Mouse (Mus musculus) ES-CJ7 (cell line): Measurements from ENCODE around the gene Tfdp1.

Experiments
- DNase-seq: peaks from one replicate; pipeline ENCODE4 v3.0.0; 2011; ENCODE audit warnings: low read depth, low spot score

Gene Tfdp1

DNA sequence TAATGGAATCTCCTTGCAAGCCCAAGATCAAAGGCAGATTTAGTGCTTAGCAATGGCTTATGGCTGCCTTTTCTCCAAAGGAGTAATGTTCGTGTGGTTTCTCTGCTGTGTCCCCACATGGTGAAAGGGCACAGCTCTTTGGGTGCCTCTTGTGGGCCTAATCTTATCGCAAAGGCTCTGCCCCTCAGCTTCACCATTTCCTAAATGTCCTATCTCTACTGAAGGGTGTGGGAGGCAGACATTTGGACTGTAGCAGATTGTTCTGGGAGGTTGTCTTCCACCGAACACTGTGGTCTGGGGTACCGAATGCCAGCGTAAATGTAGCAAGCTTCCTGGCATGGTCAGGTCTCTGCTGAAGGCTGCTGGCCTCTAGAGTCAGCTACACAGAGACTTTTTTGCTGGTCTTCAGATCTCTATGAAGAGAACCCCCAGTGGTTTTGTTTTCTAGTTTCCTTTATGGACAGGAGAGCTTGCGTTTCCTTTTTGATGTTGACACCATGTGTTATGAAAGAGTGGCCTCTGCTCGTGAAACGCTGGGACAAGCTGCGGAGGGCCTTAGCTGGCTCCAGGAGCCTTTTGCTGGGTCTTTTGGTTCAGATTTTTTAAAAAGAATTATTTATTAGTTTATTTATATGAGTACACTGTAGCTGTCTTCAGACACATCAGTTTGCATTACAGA lies 14.7 kb downstream of the Tfdp1 start:
- DNase-seq = no peak

DNA sequence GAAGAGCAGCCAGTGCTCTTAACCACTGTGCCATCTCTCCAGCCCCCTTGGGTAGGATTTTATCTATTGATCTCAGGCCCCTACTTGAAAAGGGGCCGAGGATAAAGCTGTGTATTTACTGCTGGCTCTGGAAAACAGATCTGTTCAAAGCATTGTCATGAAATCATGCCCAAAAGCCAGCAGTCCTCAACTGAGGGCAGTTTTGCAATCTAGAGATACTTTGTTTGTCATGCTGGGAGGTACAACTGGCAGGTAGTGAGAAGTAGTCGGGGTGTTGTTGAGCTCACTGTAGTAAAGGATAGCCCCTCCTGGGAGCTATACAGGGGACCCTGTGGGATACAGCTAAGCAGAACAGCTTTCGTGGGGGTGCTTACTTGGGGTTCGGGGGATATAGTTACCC lies 15.3 kb downstream of the Tfdp1 start:
- DNase-seq = no peak

DNA sequence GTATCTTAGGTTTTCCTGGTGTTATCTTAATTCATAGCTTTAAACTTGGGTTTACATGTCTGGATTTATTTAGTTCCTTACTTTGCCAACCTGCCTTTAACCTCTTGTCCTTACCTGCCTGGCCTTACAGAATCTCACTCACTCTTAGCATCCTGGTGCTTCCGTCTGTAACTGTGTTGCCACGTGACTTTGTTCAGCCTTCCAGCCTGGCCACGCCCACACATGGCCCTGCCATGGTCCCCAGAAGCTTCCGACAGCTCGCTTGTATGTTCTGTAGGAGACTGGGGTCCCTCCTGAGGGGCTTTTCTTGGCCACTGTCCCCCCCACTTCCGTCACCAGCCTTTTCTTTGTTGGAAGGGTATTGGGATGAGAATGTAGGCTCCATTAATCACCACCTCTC lies 17.7 kb downstream of the Tfdp1 start:
- DNase-seq = peak; percentile 41

DNA sequence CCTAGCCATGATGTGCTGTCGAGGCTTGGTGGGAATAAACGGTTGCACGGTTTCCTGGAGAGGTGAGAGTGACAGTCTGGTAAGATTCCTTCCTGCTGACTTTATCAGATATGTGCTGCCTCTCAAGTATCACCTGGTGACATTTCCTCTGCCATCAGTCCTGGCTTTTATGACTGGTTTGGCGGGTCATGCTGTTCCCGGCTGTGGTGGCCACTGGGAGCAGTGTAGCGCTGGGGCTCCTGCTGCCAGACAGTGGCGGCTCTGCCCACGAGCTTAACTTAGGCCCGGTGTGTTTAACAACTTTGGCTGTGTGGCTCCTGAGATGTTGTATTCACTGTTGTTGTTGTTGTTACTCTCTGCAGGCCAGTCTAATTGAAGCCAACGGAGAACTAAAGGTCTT lies 18.1 kb downstream of the Tfdp1 start:
- no peak for DNase-seq

DNA sequence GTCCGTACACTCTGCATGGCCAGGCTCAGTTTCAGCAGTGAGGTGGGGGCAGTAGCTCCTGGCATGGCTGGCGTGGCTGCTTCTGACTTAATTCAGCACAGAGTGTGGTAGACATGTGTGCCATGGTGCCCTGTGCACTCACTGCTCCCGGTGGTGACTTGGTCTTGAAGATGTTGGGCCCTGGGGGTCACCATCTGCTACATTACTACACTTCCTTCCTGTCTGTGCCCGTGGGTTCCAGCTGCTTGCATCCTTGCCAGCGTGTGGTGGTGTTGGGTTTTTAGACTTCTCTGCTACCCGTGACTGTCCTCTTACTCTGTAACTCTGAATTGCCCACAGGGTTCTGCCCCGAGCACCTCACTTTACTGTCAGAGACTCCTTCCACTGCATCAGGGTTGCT lies 21.7 kb downstream of the Tfdp1 start:
- no peak for DNase-seq

DNA sequence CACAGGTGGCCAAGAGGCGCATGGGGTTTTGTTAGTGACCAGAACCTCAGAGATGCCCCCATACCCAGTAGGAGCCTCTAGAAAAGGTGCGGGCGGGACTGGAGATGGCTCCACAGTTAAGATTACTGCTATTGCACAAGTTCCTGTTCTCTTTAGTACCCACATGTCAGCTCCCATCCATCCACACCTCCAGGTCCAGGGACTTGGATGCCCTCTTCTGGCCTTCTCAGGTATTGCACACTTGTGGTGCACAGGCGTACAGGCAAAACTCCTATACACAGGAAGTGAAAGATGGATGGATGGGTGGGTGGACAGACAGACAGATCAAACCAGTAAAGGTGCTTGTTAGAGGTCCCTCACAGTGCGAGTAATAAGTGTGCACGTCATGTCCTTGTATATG lies 23.3 kb downstream of the Tfdp1 start:
- peak; percentile 86 for DNase-seq

DNA sequence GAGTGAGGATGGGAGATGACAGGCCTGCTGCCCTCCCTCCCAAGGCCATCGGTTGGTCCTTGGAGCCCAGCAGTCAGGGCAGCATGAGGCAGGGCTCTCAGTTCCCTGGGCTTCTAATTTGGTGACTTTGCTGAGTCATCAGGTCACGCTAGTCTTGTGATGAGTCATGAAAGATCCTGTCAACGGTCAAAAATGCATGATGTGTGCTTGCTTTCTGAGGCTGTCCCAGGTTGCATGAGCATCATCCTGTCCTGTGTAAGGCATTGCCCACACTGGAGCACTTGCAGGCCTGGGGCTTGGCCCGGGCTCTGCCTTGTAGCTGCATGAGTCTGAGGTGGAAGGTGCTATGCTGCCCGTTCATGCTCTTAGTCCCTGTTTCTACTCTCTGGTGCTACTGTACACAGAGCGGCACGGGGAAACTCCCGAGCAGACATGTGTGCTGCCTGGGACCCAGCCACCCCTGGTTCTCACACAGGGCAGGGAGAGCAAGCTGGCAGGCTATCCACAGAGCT lies 34.7 kb downstream of the Tfdp1 start:
- DNase-seq = no peak

DNA sequence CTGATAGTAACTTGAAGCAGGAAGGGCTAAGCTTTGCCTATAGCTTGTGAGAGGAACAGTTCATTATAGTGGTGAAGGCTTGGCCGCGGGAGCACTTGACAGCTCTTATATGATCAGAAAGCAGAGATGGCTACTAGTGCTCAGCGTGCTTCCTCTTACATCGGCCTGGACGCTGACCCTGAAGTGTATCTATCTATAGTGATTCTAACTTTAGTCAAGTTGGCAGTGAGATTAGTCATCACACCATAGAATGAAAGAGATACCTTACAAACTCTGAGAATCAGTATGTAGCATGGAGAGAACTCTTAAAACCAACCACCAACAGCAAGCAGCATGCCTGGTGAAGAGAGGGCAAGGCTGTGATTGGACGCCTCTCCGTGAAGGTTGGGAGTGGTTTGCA lies 43.1 kb downstream of the Tfdp1 start:
- DNase-seq = no peak

DNA sequence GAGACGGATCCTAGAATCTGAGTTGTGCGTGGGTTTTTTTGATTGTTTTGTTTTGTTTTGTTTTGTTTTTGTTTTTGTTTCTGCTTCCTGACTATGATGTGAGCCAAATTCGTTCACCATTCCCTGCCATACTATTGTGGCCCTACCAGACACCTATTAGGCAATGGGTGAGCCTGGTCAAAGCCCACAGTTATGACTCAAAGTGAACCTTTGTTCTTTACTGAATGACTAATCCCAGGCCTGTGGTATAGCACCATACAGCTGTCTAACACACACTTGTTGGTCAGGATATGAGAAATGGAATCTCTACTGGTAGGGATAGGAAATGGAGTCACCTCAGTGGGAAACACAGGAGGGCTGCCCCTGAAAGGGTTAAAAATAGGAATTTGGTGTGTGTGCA lies 44.0 kb downstream of the Tfdp1 start:
- no peak for DNase-seq

DNA sequence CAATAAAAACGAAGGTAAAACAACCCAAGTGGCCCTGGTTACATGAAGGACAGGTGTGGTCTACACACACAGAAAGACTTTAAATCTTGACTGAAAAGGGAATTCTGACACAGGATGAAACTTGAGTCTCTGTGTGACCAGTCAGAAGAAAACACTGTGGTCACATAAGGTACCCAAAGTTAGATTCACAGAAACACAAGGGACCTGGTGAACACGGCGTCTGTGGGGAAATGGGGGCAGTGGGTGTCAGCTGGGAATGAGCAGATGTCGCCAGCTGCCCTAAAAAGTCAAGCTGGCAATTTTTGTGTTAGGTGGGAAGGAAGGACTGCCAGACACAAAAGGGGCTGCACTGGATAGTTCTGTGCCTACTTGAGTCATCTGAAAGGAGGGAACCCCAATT lies 44.4 kb downstream of the Tfdp1 start:
- DNase-seq = no peak

DNA sequence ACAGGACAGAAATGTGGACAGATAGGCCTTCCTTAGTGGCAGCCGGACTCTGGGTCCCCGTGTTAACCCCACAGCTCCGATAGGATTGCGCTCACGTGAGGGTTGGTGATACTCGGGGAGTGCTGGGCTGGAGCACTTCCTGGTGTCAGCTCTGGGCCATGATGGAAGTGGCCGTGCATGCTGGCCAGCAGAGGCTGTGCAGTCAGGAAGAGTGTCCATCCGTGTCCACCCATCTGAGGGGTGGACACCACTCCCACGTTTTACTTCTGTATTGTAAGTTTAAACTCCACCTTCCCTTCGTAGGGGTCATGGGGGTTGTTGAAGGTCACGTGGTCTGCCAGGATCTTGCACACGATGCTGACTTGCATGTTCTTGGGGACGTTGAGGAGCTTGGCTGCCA lies 47.8 kb downstream of the Tfdp1 start:
- no peak for DNase-seq

DNA sequence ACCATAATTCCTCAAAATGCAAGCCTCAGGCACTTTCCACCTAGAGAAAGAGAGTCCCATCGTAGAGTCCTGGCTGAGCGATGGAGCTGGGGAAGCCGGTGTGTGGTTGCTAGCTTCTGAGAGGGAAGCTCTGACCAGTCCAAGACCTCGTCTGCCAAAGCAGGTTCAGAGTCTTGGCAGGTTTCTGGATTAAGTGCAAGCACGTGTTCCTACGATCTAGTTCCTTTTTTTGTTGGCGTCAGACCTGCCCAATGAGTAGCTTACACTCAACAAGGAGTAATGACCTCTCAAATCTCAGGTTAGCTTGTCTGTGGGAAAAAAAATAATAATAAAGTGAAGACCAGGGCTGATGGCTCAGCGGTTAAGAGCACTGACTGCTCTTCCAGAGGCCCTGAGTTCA lies 49.2 kb downstream of the Tfdp1 start:
- DNase-seq = no peak

DNA sequence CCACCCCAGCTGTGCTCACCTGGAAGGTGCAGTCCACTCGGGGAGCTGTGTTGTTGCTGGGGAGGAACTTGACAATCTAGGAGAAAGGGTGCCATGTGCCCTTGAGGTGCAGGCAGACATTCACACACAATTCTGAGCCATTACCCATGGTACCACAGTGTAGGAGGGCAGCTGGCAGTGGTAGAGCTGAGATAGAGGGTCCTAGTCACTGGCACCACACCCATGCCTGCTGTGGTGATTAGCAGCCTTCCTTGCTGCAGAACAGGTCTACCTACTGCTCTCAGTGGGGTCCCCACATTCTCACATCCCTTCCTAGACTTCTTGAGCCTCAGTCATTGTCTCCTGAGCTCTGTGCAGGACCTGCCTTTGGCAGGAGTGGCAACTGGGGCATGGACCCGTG lies 50.2 kb downstream of the Tfdp1 start:
- no peak for DNase-seq

DNA sequence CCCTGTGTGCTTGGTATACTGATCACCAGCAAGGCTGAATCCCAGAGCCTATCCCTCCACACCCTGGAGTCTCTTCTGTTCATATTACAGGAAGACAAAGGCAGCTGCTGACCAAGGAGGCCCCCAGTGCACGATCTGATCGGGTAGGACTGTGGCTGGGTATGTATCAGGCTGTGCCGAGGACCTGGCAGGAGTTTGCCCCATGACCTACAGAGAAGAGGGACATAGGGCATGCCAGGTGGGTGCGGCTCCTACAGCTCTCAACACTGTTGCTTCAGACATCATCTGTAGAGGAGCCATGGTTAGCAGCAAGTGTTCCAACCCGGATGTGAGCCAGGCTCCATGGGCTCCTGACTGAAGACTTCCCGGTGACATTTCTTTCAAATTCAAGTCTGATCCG lies 55.3 kb downstream of the Tfdp1 start:
- no peak for DNase-seq

DNA sequence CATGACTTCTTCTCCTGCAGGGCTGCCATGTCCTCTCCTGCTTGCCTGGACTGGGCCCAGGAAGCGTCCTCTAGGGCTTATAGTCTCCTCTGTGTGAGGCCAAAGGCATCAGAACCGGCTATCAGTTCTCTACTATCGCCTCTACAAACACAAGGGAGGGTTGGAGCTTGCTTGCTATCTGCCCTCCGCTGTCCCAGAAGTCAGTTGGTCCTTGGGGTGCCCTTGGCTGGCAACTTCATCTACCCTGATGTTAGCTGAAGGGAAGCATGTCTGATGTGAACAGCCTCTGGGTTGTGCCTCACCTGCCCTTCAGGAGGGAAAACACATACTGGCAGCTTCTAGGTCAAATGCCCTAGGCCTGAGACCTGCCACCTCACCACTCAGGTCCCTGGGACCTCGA lies 58.2 kb downstream of the Tfdp1 start, which contains the start of gene Atp4b:
TSS of gene Atp4b (minus strand) at position 101 of the 400 bp plus-strand sequence.
- no peak for DNase-seq

DNA sequence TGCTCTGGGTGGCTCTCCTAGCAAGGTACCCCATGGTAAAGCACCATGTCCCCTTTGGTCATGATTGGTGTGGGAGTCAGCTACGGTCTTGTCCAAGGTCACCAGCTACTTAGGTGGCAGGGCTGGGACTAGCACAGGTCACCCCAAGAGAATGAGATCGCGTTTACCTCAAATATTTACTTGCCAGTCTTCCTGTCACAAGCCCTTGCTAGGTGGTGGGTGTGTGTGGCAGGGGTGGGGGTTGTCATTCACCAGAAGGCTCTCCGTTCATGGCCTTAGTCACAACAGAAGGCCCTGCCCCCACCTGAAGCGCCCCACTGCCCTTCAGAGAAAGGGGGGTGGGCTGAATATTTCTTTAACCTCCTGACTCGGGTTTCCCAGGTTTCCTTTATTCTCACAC lies 65.0 kb downstream of the Tfdp1 start:
- no peak for DNase-seq

DNA sequence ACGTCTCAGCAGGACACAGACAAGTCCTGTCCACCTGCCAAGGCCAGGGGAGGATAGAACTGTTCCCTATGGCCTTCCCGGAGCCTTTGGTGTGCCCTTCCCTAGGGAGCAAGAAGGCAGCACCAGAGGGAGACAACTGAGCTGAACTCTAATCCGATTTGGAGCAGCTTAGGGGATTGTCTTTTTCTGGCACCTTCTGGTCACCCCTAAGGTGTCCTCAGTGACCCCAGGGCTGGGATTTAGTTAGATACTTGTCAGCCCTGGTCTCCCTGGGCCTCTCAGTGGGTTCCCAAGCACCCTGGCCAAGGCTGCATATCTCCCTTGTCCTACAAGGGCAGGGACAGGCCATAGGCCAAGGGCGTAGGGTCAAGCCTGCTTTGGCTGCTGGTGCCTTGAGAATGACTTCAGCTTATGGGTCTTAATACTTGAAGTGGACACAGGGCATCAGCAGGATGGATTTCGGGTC lies 66.1 kb downstream of the Tfdp1 start, which contains the start of gene Grk1:
TSS of gene Grk1 (plus strand) at position 416 of the 466 bp plus-strand sequence.
- no peak for DNase-seq

DNA sequence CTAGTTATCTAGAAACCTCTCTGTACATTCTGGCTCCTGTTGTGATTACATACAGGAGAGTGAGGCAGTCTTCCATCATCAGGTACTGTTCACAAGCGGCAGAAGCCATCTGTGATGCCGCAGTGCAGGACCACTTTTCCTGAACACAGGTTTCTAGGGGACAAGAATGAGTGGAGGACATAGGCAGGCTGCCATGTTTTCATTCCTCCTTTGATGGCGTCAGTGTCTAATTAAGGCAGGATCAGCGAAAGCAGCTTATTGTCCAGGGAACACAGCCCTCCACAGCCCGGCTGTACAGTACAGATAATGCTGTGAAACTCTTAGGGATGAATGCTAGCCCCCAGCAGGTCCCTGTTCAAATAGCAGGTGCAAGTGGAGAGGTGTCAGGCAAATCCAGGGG lies 67.5 kb downstream of the Tfdp1 start:
- no peak for DNase-seq

DNA sequence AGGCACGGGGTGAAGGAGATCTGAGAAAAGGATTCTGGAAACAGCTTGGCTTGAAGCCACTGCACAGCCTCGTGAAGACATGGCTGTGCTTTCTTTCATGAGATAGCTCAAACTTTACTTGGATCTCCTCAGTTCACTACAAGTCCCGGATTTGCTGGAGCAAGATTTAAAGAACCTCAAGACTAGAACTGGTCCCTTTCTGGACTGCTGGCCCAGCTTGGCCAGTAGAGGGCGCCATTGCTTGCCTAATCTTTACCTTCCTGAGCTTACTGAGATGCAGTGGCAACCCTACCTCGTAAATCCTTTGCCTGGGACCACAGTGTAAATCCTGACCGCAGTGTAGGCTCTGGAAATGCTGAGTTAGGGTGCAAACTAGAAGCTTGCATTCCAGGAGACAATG lies 73.0 kb downstream of the Tfdp1 start:
- DNase-seq = peak; percentile 82

DNA sequence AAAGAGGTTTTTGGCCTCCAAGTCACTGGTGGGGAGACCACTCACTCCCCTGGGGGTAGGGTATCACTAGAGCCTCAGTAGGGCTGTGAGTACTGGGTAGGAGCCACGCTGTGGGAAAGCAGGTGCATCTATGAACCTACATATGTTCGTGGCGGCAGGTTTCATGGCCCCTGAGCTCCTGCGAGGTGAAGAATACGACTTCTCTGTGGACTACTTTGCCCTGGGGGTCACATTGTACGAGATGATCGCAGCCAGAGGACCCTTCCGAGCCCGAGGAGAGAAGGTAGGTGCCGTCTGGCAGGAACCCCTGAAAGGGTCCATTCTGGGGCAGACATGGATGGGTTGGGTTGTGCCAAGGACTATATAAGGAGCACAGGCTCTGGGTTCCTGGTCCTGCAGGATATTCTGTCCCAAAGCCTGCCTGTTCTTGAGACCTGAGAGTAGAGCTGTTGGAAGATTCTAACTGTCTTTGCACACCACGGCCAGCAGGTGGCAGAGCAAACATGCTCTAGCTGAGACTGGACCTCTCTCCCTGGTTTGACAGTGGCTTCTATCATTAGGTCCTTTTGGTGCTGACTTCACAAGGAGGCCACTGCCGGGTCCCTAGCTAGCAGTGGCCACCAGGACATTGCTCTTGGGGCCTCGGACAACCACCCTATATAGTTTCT lies 74.5 kb downstream of the Tfdp1 start:
- peak; percentile 80 for DNase-seq

DNA sequence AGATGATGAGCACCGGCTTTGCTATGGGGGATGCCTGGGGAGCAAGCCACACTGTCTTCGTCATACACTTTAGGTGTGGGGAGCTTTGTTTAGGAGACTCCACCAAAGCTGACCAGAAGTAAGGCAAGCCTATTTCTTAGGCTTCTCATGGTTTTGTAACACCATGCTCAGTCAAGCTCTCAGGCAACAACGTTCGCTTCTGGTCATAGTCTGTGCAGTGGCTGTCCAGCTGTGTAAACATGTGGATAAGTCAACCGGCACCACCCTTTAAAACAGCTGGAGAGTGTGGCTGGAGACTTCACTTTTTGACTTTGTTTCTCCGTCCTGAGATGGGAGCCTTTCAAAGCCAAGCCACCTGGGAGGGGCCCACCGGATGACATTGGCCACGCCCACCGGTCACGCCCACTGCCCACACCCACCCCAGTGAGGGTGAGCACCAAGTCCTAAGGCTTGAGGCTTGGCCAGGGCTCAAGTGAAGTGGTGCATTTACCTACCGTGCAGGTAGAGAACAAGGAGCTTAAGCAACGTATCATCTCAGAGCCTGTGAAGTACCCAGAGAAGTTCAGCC lies 75.4 kb downstream of the Tfdp1 start:
- no peak for DNase-seq

DNA sequence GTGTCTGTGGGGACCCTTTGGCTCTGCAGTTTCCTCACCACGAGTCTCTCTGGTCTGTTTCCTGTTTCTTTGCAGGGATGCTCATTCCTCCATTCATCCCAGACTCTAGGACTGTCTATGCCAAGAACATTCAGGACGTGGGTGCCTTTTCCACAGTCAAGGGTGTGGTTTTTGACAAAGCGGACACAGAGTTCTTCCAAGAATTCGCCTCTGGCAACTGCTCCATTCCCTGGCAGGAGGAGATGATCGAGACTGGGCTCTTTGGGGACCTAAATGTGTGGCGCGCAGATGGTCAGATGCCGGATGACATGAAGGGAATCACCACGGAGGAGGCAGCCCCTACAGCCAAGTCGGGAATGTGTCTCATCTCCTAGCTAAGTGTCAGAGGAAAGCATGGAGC lies 77.3 kb downstream of the Tfdp1 start:
- no peak for DNase-seq

DNA sequence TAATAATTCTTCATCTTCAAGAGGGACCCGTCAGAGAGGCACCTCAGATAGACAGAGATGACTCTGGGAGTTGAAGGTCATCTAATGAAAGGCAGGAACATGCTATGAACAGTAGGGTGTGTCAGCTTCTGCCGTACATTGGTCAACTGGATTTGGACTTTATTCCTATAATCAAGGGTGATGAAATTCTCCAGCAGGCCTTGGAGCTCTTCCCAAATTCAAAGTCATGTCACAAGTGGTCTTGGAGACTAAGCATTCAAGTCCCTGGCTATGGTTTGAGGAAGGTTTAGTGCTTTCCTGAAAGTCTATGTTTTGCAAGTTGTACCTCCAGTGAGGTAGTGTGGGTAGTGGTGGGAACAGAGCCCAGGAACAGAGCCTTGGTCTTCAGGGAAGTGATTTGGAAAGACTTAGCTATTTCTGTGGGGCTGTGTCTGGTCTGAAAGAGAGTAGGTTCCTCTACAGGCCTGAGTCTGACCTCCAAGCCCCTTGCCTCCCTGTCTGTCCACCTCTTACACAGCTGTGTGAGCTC lies 80.6 kb downstream of the Tfdp1 start:
- no peak for DNase-seq
